Mouse (Mus musculus) MEL (cell line): ENCODE data around the gene Tpmt. TPM values are rescaled to one million over a fixed set of nuclear protein-coding genes. Genes with fewer than 3 reads are reported as not detected.

Experiments
- DNase-seq: peaks from one replicate; pipeline ENCODE4 v3.0.0; 2011; ENCODE audit warnings: low read depth, low spot score
- H3K27ac ChIP-seq: 2 replicates; pipeline ENCODE4 v1.5.1; 2012; ENCODE audit warnings: low read depth, mild to moderate bottlenecking, control low read depth, low read length, moderate library complexity; ENCODE audit not compliant: control insufficient read depth
- H3K27me3 ChIP-seq, 2 experiments: fragments of 150-350 bp in 1 of 2; sonication (generic) in 1 of 2; 2 replicates each; pipeline ENCODE4 v1.6.1; 2012; ENCODE audit warnings: low read length in 2 of 2, mild to moderate bottlenecking in 2 of 2, improper control_type of control experiment in 1 of 2, moderate library complexity in 1 of 2; ENCODE audit not compliant: insufficient read depth in 2 of 2, control insufficient read depth in 1 of 2
- H3K36me3 ChIP-seq, 2 experiments: 2 replicates each; pipeline ENCODE4 v1.6.1; 2012 to 2014; ENCODE audit warnings: low read length in 2 of 2, improper control_type of control experiment in 1 of 2, inconsistent platforms in 1 of 2, mild to moderate bottlenecking in 1 of 2; ENCODE audit not compliant: insufficient read depth in 2 of 2, control insufficient read depth in 1 of 2
- H3K4me1 ChIP-seq, 2 experiments: fragments of 150-350 bp in 1 of 2; sonication (generic) in 1 of 2; 2 replicates each; pipeline ENCODE4 v1.6.1; 2012; ENCODE audit warnings: low read length in 2 of 2, improper control_type of control experiment in 1 of 2, mild to moderate bottlenecking in 1 of 2; ENCODE audit not compliant: insufficient read depth in 2 of 2, control insufficient read depth in 1 of 2
- H3K4me3 ChIP-seq, 2 experiments: fragments of 150-350 bp in 1 of 2; sonication (generic) in 1 of 2; 2 replicates each; pipeline ENCODE4 v1.5.1; 2012; ENCODE audit warnings: low read depth in 2 of 2, low read length in 2 of 2, mild to moderate bottlenecking in 2 of 2, moderate library complexity in 2 of 2, control low read depth in 1 of 2, improper control_type of control experiment in 1 of 2; ENCODE audit not compliant: control insufficient read depth in 1 of 2, insufficient read depth in 1 of 2
- H3K79me2 ChIP-seq: 2 replicates; pipeline ENCODE4 v1.6.1; 2012; ENCODE audit warnings: mild to moderate bottlenecking, low read length, moderate library complexity; ENCODE audit not compliant: control insufficient read depth, poor library complexity, insufficient read depth
- H3K9ac ChIP-seq: 2 replicates; pipeline ENCODE4 v1.6.1; 2012; ENCODE audit warnings: low read depth, mild to moderate bottlenecking, control low read depth, low read length, moderate library complexity; ENCODE audit not compliant: control insufficient read depth, poor library complexity, severe bottlenecking
- H3K9me3 ChIP-seq: fragments of 150-350 bp; sonication (generic); replicated peaks from 2 replicates; pipeline ENCODE4 v1.6.1; 2012; ENCODE audit warnings: mild to moderate bottlenecking, low read length, improper control_type of control experiment, moderate library complexity; ENCODE audit not compliant: insufficient read depth
- BHLHE40 ChIP-seq: IDR thresholded peaks from 2 replicates; pipeline ENCODE4 v1.6.1; 2012; ENCODE audit warnings: low read depth, mild to moderate bottlenecking, inconsistent platforms, low read length, improper control_type of control experiment, borderline replicate concordance
- CHD2 ChIP-seq: IDR thresholded peaks from 2 replicates; pipeline ENCODE4 v1.6.1; 2011; ENCODE audit warnings: low read length, improper control_type of control experiment
- E2F4 ChIP-seq: IDR thresholded peaks from 2 replicates; pipeline ENCODE4 v1.6.1; 2011; ENCODE audit warnings: low read depth, low read length, improper control_type of control experiment, borderline replicate concordance
- ELF1 ChIP-seq: IDR thresholded peaks from 2 replicates; pipeline ENCODE4 v1.6.1; 2014; ENCODE audit warnings: low read depth, mild to moderate bottlenecking, inconsistent platforms, low read length, improper control_type of control experiment, moderate library complexity
- JUND ChIP-seq: IDR thresholded peaks from 2 replicates; pipeline ENCODE4 v1.6.1; 2011; ENCODE audit warnings: low read depth, mild to moderate bottlenecking, improper control_type of control experiment, low read length
- MXI1 ChIP-seq: IDR thresholded peaks from 2 replicates; pipeline ENCODE4 v1.6.1; 2011; ENCODE audit warnings: mild to moderate bottlenecking, low read depth, low read length, improper control_type of control experiment
- MYC ChIP-seq: IDR thresholded peaks from 2 replicates; pipeline ENCODE4 v1.6.1; 2011; ENCODE audit warnings: low read depth, mild to moderate bottlenecking, low read length, improper control_type of control experiment, moderate library complexity
- RAD21 ChIP-seq: IDR thresholded peaks from 2 replicates; pipeline ENCODE4 v1.6.1; 2011; ENCODE audit warnings: mild to moderate bottlenecking, low read depth, low read length, improper control_type of control experiment
- RCOR1 ChIP-seq: IDR thresholded peaks from 2 replicates; pipeline ENCODE4 v1.6.1; 2012; ENCODE audit warnings: low read depth, mild to moderate bottlenecking, inconsistent platforms, low read length, improper control_type of control experiment
- SIN3A ChIP-seq: IDR thresholded peaks from 2 replicates; pipeline ENCODE4 v1.6.1; 2012; ENCODE audit warnings: low read length, improper control_type of control experiment, inconsistent platforms
- ZMIZ1 ChIP-seq: IDR thresholded peaks from 2 replicates; pipeline ENCODE4 v1.6.1; 2012; ENCODE audit warnings: low read depth, mild to moderate bottlenecking, inconsistent platforms, low read length, improper control_type of control experiment, moderate library complexity
- polyA plus RNA-seq, 2 experiments: library from polyadenylated mRNA; stranded (reverse) in 1 of 2; unstranded in 1 of 2; fragments of >175 nt in 1 of 2; fragments of >200 nt in 1 of 2; gene quantifications; 2 replicates each; pipeline versions ENCODE4 v1.2.1 to v1.2.4; 2012; ENCODE audit warnings: low replicate concordance in 2 of 2, low read depth in 1 of 2; ENCODE audit not compliant: insufficient read length in 2 of 2, insufficient read depth in 1 of 2, missing spikeins in 1 of 2
- total RNA-seq: library from RNA; depleted of rRNA; stranded (reverse); fragments of 300-350 nt; gene quantifications from 2 replicates; pipeline ENCODE4 v1.2.3, GENCODE M21; 2012

The Tpmt gene
- total and polyA plus RNA-seq, 3 experiments, result 2.5 to 3.9 TPM; not detected in 1

DNA sequence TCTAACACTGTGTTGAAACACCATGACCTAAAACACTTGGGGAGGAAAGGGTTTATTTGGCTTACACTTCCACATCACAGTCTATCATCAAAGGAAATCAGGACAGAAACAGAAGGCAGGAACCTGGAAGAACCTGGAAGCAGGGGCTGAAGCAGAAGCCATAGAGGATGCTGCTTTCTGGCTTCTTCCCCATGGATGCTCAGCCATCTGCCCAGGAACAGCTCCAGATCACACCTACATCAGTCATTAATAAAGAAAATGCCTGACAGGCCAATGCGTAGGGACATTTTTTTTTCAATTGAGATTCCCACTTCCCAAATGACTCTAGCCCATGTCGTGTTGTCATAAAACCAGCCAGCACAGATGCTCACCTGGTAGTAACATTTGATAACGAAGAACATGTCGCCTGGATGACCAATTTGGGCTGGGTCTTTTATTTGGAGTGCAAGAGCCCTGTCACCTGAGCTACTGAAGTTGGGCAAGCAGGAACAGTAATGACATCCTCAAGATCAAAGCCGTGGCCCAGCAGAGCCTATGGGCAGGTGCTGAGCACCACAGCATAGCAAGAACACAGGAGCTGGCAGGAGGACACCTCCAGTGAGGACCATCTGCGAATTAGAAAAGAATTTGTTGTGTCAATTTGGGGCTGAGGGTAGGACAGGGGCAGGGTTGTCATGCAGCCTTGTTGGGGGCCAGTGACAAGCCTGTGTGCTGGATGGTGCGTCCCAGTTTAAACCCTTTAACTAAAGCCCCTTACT is 51.8 kb downstream of the Tpmt start:
- Histone ChIP-seq H3K79me2 (no peaks in the 10 kb centered on the region), H3K9ac (no peak overlapping the region), H3K27me3 (no peaks in the 10 kb centered on the region; a peak in 1 of 4 replicates), H3K27ac (no peak overlapping the region), H3K36me3 (no peaks in the 10 kb centered on the region), H3K4me1 (no peaks in the 10 kb centered on the region), H3K4me3 (no peak overlapping the region), H3K9me3 (no peaks in the 10 kb centered on the region)
- TF ChIP-seq BHLHE40 (no peak), SIN3A (no peak), ELF1 (no peak), MXI1 (no peak)
- DNase-seq, result no peak

DNA sequence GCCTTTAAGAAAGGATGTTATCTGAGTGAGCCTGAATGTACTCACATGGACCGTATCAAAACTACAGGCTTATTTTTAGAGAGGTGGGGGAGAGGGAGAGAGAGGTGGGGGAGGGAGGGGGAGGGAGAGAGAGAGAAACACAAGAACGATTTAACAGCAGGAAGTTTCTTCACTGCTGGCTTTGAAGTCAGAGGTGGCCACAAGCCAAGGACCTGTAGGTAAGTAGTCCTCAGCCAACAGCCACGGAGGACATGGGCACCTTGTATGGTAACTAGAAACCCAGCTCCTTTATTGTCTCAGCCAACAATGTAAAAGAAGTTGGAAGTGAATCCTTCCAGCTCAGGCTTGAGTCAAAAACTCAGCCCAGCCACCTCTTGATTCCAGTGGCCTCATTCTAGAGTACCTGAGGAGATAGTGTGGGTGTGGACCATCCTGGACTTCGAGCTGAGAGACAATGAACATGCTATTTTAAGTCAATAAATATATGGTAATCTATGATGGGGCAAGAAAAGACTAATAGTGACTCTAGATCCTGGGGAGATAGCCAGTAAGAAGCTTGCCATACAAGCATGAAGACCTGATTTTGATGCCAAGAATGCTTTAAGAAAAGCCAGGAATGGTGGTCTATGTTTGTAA is 54.0 kb downstream of the Tpmt start:
- no peak for TF ChIP-seq SIN3A
- TF ChIP-seq, all 39 proteins: peak for 0
- Histone ChIP-seq H3K27ac (no peak overlapping the region), H3K79me2 (no peaks in the 10 kb centered on the region), H3K4me1 (no peaks in the 10 kb centered on the region), H3K27me3 (no peaks in the 10 kb centered on the region; a peak in 1 of 4 replicates), H3K9ac (no peak overlapping the region), H3K36me3 (no peaks in the 10 kb centered on the region), H3K9me3 (no peaks in the 10 kb centered on the region), H3K4me3 (no peak overlapping the region)
- no peak for DNase-seq

DNA sequence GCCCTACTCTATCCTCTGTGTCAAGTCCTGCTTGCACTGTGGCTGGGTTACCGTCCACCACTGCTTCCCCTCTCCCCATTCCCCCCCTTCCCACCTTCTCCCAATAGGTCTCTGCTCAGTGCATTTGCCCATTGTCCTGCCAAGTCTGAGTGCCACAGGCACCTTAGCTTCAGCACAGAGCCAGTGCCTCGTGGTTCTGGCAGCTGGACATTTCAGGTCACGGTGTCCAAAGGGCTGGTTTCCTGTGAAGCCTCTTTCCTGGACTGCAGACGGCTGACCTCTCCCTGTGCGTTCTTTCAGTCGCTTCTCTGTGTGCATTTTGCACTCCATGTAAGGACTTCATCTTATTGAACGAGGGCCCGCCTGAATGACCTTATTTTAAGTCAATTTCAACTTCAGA is 56.6 kb downstream of the Tpmt start:
- Histone ChIP-seq H3K27me3 (no peaks in the 10 kb centered on the region; a peak in 1 of 4 replicates), H3K36me3 (no peaks in the 10 kb centered on the region), H3K4me3 (no peak overlapping the region), H3K4me1 (no peaks in the 10 kb centered on the region), H3K9me3 (no peaks in the 10 kb centered on the region), H3K27ac (no peak overlapping the region), H3K79me2 (no peaks in the 10 kb centered on the region), H3K9ac (no peak overlapping the region)
- TF ChIP-seq RAD21 (no peak), E2F4 (no peak), RCOR1 (no peak), JUND (no peak), ZMIZ1 (no peak), MYC (no peak), CHD2 (no peak)
- DNase-seq, result no peak
